Mouse (Mus musculus) myocyte (in vitro differentiated cells): ENCODE measurements around the gene Stx3.

Experiments
- CEBPB ChIP-seq: IDR thresholded peaks from 2 replicates; pipeline ENCODE4 v1.6.1; 2011; ENCODE audit warnings: mild to moderate bottlenecking, moderate library complexity; ENCODE audit not compliant: poor library complexity, insufficient read depth, severe bottlenecking
- E2F4 ChIP-seq: IDR thresholded peaks from one replicate; pipeline ENCODE4 v1.6.1; 2011; ENCODE audit warnings: mild to moderate bottlenecking, control low read depth, moderate library complexity; ENCODE audit not compliant: insufficient read depth
- MAX ChIP-seq: IDR thresholded peaks from one replicate; pipeline ENCODE4 v1.6.1; 2011; ENCODE audit warnings: low read depth, mild to moderate bottlenecking, control low read depth
- MYOD1 ChIP-seq, 3 experiments: IDR thresholded peaks; one replicate each; pipeline ENCODE4 v1.6.1; 2011; ENCODE audit warnings: control low read depth in 2 of 3, low read depth in 2 of 3, mild to moderate bottlenecking in 2 of 3, moderate library complexity in 1 of 3; ENCODE audit not compliant: insufficient read length in 2 of 3, control insufficient read depth in 1 of 3
- MYOG ChIP-seq, 3 experiments: IDR thresholded peaks; one replicate each; pipeline ENCODE4 v1.6.1; 2011; ENCODE audit warnings: control low read depth in 2 of 3, low read depth in 2 of 3, mild to moderate bottlenecking in 2 of 3; ENCODE audit not compliant: insufficient read length in 2 of 3, control insufficient read depth in 1 of 3, insufficient read depth in 1 of 3
- POLR2A ChIP-seq: IDR thresholded peaks from one replicate; pipeline ENCODE4 v1.6.1; 2011; ENCODE audit warnings: low read depth, mild to moderate bottlenecking, control low read depth, moderate library complexity; ENCODE audit not compliant: insufficient read length
- POLR2AphosphoS2 ChIP-seq: IDR thresholded peaks from one replicate; pipeline ENCODE4 v1.6.1; 2011; ENCODE audit warnings: low read depth, control low read depth; ENCODE audit not compliant: insufficient read length
- REST ChIP-seq: IDR thresholded peaks from one replicate; pipeline ENCODE4 v1.6.1; 2011; ENCODE audit warnings: mild to moderate bottlenecking, control low read depth, moderate library complexity; ENCODE audit not compliant: insufficient read depth, insufficient read length
- SRF ChIP-seq: IDR thresholded peaks from one replicate; pipeline ENCODE4 v1.6.1; 2011; ENCODE audit warnings: low read depth; ENCODE audit not compliant: control insufficient read depth, insufficient read length
- TCF12 ChIP-seq: IDR thresholded peaks from one replicate; pipeline ENCODE4 v1.6.1; 2011; ENCODE audit warnings: mild to moderate bottlenecking, control low read depth; ENCODE audit not compliant: poor library complexity, insufficient read depth, severe bottlenecking
- TCF3 ChIP-seq: IDR thresholded peaks from one replicate; pipeline ENCODE4 v1.6.1; 2011; ENCODE audit warnings: low read depth, control low read depth; ENCODE audit not compliant: insufficient read length
- USF1 ChIP-seq: IDR thresholded peaks from one replicate; pipeline ENCODE4 v1.6.1; 2011; ENCODE audit warnings: low read depth, mild to moderate bottlenecking, control low read depth, moderate library complexity

DNA sequence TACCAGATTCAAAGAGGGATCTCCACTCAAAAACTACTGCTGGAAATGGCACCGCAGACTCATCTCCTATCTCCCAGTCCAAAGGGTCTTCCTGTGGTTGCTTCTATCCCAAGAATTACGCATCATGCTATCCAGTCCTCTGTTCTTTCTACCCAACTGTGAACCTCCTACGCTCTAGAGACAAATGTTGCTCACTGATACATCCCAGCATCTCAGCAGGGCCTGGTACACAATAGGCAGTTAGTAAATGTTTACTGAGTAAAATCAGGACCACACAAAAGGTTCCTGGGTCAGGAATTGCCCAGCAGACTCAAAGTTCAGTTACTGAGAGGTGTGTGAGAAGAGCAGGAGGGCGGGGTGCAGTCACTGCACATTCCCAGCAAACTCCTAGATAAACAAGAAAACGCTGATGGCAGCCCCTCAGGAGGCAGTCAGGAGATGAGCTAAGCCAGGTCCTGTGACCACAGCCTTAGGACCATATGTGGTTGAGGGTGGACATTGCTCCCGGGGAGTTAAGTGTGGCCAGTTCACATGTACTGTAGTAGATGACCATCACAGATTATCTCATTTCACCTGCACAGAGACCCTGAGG is 4.4 kb downstream of the Stx3 start:
- no peak for TF ChIP-seq MAX
- TF ChIP-seq TCF12: no peak
- TF ChIP-seq POLR2AphosphoS2: no peak
- TF ChIP-seq POLR2A: no peak
- TF ChIP-seq REST: no peak
- TF ChIP-seq MYOG (IDR thresholded peaks at IDR 0.05; ENCODE audit: control insufficient read depth in 1 of 3, insufficient read depth in 1 of 3, insufficient read length in 2 of 3, low read depth in 2 of 3): no peak
- no peak for TF ChIP-seq USF1
- TF ChIP-seq CEBPB: no peak
- TF ChIP-seq E2F4: no peak
- TF ChIP-seq TCF3: no peak
- TF ChIP-seq MYOD1 (IDR thresholded peaks at IDR 0.05; ENCODE audit: control insufficient read depth in 1 of 3, insufficient read length in 2 of 3, low read depth in 2 of 3): no peak
- no peak for TF ChIP-seq SRF
